Mouse (Mus musculus) limb, embryonic 11.5 days (tissue): ENCODE data around the gene Hist3h2ba. TPM values are rescaled to one million over a fixed set of nuclear protein-coding genes. Genes with fewer than 3 reads are reported as not detected.

Experiments used
- ATAC-seq: fragments of 200-750 bp; cut with Nextera tagmentation; 2 replicates; pipeline ENCODE4 v1.8.0; 2017; ENCODE audit warnings: low read depth; ENCODE audit not compliant: insufficient number of reproducible peaks, low FRiP score, low TSS enrichment
- DNase-seq: peaks from one replicate; pipeline ENCODE4 v3.0.0-alpha.2; 2015; ENCODE audit warnings: low spot score
- H3K27ac ChIP-seq: fragments of 300-500 bp; sonication (generic); replicated peaks from 2 replicates; pipeline ENCODE4 v1.5.1; 2014; ENCODE audit warnings: low read depth, mild to moderate bottlenecking, low read length
- H3K27me3 ChIP-seq: fragments of 300-500 bp; sonication (generic); 2 replicates; pipeline ENCODE4 v1.6.1; 2014; ENCODE audit warnings: mild to moderate bottlenecking, low read length, mixed read lengths; ENCODE audit not compliant: control insufficient read depth, insufficient read depth
- H3K36me3 ChIP-seq: fragments of 300-500 bp; sonication (generic); 2 replicates; pipeline ENCODE4 v1.6.1; 2014; ENCODE audit warnings: mild to moderate bottlenecking, low read length, moderate library complexity, mixed read lengths; ENCODE audit not compliant: control insufficient read depth, insufficient read depth
- H3K4me1 ChIP-seq: fragments of 300-500 bp; sonication (generic); 2 replicates; pipeline ENCODE4 v1.6.1; 2014; ENCODE audit warnings: low read length, mixed read lengths; ENCODE audit not compliant: control insufficient read depth, insufficient read depth
- H3K4me2 ChIP-seq: fragments of 300-500 bp; sonication (generic); 2 replicates; pipeline ENCODE4 v1.6.1; 2014; ENCODE audit warnings: low read depth, mild to moderate bottlenecking, moderate library complexity; ENCODE audit not compliant: severe bottlenecking
- H3K4me3 ChIP-seq: fragments of 300-500 bp; sonication (generic); 2 replicates; pipeline ENCODE4 v1.5.1; 2014; ENCODE audit warnings: low read depth, low read length
- H3K9ac ChIP-seq: fragments of 300-500 bp; sonication (generic); 2 replicates; pipeline ENCODE4 v1.6.1; 2014; ENCODE audit warnings: mild to moderate bottlenecking, low read length
- H3K9me3 ChIP-seq: fragments of 300-500 bp; sonication (generic); 2 replicates; pipeline ENCODE4 v1.6.1; 2016; ENCODE audit warnings: low read length; ENCODE audit not compliant: control insufficient read depth
- WGBS: fragments of 180-500 bp; shearing (Covaris S2); extraction: QIAGEN DNeasy Blood & Tissue Kit; methylation state at CpG from one replicate; pipeline ENCODE4 v1.1.7; 2014; 5-methylcytosine and 5-hydroxymethylcytosine counted together
- polyA plus RNA-seq: library from polyadenylated mRNA; unstranded; fragments of >200 nt; fragmentation: Nextera tagmentation; extraction: Ambion mirVana; gene quantifications from 2 replicates; pipeline ENCODE4 v1.2.1, GENCODE M21; 2014

Hist3h2ba gene
- polyA plus RNA-seq, 1 experiment from 2014 or later: 11.1 TPM

DNA sequence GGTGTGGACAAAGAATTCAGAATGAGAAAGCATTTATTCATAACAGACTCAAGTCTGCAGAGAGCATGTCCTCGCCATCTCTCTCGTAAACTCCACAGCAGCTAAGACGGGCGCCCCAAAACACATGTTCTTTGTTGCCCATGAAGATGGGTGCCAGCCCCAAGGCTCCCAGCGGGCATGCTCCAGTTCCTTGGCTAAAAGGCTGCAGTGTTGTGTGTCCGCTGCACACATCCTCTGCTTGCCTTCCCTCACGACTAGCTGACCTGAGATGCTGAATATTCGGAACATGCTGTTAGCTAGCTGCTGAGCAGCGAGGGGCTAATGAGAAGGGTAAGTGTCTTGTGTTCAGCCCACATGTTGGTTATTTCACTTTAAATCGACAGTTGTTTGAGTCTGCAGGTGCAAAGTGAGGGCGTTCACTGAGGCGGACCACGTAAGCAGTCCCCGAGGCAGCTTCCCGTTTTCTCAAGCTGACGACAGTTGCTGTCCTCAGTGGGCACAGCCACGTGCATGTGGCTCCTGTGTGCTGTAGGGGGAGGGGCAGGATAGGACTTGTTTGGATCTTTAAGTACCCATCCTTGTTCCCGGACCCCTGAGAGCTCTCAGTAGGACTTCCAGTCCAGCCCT lies 33.9 kb downstream of the Hist3h2ba start:
- no peak for ATAC-seq
- H3K9me3 ChIP-seq: no peaks in the 10 kb centered on the region
- no peak overlapping the region for H3K4me2 ChIP-seq
- DNase-seq: no peak
- peaks cover 9% of the 10 kb centered on the region for H3K36me3 ChIP-seq
- no peaks in the 10 kb centered on the region for H3K27me3 ChIP-seq
- peaks cover 16% of the 10 kb centered on the region for H3K4me1 ChIP-seq
- no peak overlapping the region for H3K9ac ChIP-seq
- no peak overlapping the region for H3K4me3 ChIP-seq
- 93% methylated on average over 18 of the region's 18 CpGs for WGBS
- no peak overlapping the region for H3K27ac ChIP-seq

DNA sequence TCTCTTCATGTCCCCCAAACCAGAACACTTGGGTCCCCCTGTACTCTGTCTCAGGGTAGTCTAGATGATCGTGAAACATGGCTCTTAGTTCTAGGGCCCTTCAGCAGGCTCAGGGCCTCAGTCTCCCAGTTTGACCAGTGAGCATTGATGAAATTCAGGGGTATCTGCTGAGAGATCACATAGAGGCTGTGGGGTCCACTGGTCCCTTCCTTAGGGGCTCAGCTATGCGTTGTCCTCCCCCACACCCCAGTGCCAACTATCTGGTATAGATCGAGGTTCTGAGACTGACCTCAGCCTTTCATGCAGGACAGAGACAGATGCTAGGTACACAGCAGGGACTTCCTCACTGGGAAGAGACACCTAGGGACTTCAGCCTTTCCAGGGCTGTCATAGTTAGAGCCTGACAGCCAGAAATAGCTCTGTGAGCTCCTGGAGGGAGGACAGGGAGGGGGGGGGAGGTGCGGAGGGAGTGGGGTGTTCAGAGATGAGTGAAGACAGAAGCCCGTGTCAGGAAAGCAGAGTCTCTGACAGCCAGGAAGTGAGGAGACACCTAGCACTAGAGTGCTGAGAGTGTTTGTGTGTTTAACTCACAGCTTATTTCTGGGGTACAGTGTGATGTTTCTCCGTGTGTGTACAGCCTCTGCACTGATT lies 35.1 kb downstream of the Hist3h2ba start:
- DNase-seq: no peak
- ATAC-seq: no peak
- Histone ChIP-seq H3K36me3 (peaks cover 14% of the 10 kb centered on the region), H3K9me3 (no peaks in the 10 kb centered on the region), H3K4me1 (peaks cover 15% of the 10 kb centered on the region), H3K27me3 (no peaks in the 10 kb centered on the region), H3K4me2 (no peak overlapping the region), H3K4me3 (no peak overlapping the region), H3K9ac (no peak overlapping the region), H3K27ac (no peak overlapping the region)
- 90% methylated on average over 6 of the region's 6 CpGs for WGBS

DNA sequence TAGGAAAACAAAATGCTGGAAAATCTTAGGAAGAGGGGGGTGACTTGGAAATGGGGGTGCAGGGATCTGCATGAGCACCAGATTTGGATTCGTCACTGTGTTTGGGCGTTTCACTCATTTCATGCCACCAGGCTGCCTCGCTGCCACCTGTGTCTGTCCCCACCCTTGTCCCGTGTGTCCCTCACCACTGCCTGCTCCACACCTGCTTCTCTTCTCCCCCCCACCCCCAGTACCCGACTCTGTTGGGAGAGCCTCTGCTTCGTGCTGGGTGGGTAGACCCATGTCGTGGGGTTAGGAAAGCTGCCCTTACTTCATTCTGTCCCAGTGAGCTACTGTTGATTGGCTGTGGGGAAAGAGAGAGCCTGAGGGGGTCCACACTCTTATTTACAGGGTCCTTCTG lies 35.9 kb downstream of the Hist3h2ba start:
- no peaks in the 10 kb centered on the region for H3K9me3 ChIP-seq
- DNase-seq (no peak), ATAC-seq (no peak)
- no peak overlapping the region for H3K4me3 ChIP-seq
- H3K27me3 ChIP-seq: no peaks in the 10 kb centered on the region
- H3K4me2 ChIP-seq: no peak overlapping the region
- peaks cover 7% of the 10 kb centered on the region for H3K4me1 ChIP-seq
- peaks cover 16% of the 10 kb centered on the region for H3K36me3 ChIP-seq
- H3K9ac ChIP-seq: no peak overlapping the region
- no peak overlapping the region for H3K27ac ChIP-seq
- 93% methylated on average over 7 of the region's 7 CpGs for WGBS

DNA sequence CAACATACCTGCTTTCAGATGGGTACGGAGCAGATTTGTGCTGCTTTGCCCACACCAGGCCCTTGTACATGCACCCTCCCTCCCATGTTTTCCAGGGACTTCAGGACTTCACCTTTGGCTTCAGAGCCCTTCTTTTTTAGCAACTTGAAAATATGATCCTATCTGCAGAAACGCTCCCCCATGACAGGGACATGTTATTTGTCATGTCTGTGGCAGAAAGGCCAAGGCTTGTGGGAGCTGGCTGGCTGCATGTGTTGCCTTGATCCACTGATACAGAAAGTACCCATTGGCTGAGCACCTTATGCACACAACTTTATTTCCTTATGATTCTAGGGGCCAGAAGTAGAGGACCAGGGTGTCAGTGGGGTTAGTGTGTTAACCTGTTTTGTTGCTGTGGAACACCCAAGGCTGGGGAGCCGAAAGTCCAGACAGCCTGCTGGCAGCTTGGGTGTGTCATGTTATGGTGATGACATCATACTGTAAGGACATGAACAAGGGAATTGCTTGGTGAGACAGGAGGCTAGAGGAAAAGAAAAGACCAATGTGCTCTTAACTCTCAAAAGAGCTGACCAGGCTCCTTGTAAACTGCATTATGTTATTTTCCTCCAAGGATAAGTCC lies 36.7 kb downstream of the Hist3h2ba start:
- H3K36me3 ChIP-seq: peaks cover 16% of the 10 kb centered on the region
- no peaks in the 10 kb centered on the region for H3K27me3 ChIP-seq
- no peak overlapping the region for H3K27ac ChIP-seq
- H3K4me3 ChIP-seq: no peak overlapping the region
- H3K9me3 ChIP-seq: no peaks in the 10 kb centered on the region
- H3K4me2 ChIP-seq: no peak overlapping the region
- ATAC-seq (no peak), DNase-seq (no peak)
- 93% methylated on average over 3 of the region's 3 CpGs for WGBS
- H3K4me1 ChIP-seq: no peaks in the 10 kb centered on the region
- H3K9ac ChIP-seq: no peak overlapping the region

DNA sequence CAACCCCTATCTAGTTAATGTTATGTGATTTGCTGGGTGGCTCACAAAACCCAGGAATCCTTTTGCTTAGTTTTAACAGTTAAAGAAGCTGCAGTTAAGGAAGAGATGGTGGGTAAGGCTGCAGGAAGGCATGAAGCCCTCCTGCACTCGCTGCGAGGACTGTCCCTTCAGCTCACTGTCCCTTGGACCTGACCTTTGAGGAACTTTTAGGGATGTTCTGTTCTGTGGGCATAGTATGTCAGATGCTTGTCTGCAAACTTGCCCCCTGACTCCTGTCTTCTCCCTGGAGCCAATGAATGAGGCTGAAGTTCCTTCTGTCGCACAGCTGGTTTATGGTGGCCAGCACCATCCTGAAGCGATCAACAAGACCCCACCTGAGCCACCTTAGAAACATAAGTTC lies 40.4 kb downstream of the Hist3h2ba start:
- H3K27ac ChIP-seq: no peak overlapping the region
- no peaks in the 10 kb centered on the region for H3K4me1 ChIP-seq
- H3K36me3 ChIP-seq: peaks cover 14% of the 10 kb centered on the region
- DNase-seq (no peak), ATAC-seq (no peak)
- no peak overlapping the region for H3K9ac ChIP-seq
- peaks cover 5% of the 10 kb centered on the region; the same call in 1 of the 2 replicates for H3K27me3 ChIP-seq
- no peak overlapping the region for H3K4me3 ChIP-seq
- no peak overlapping the region for H3K4me2 ChIP-seq
- H3K9me3 ChIP-seq: no peaks in the 10 kb centered on the region
- WGBS: 93% methylated on average over 4 of the region's 4 CpGs

DNA sequence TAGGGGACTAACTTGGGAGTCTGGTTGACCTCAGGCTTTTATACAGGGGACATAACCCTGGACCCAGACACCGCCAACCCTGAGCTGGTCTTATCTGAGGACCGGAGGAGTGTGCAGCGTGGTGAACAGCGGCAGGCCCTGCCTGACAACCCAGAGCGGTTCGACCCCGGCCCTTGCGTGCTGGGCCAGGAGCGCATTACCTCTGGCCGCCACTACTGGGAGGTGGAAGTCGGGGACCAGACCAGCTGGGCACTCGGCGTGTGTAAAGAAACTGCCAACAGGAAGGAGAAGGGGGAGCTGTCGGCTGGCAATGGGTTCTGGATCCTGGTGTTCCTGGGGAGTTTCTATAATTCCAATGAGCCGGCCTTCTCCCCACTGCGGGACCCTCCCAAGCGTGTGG lies 41.4 kb downstream of the Hist3h2ba start:
- Histone ChIP-seq H3K27me3 (peaks cover 12% of the 10 kb centered on the region), H3K9ac (no peak overlapping the region), H3K9me3 (no peaks in the 10 kb centered on the region), H3K27ac (no peak overlapping the region), H3K36me3 (peaks cover 14% of the 10 kb centered on the region), H3K4me3 (no peak overlapping the region), H3K4me1 (no peaks in the 10 kb centered on the region), H3K4me2 (no peak overlapping the region)
- DNase-seq (no peak), ATAC-seq (no peak)
- WGBS: 91% methylated on average over 17 of the region's 17 CpGs

DNA sequence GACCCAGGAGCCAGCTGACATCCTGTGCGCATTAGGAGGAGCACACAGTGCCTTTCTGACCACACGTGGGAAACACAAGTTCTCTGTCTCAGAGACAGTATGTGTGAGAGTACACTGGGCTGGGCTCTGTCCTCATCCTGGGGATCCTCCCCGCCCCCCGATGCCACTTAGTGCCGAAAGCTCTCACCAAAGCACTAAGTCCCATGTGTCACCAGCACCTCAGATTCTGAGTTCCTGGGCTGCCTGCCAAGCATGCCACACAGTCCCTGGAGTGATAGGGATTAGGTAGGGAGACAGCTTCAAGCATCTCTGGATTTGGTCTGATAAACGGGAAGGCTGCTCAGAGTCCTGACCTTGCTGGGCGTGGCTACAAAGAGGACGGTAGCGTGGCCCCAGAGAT lies 42.1 kb downstream of the Hist3h2ba start:
- WGBS: 89% methylated on average over 9 of the region's 9 CpGs
- H3K4me3 ChIP-seq: no peak overlapping the region
- ATAC-seq: no peak

DNA sequence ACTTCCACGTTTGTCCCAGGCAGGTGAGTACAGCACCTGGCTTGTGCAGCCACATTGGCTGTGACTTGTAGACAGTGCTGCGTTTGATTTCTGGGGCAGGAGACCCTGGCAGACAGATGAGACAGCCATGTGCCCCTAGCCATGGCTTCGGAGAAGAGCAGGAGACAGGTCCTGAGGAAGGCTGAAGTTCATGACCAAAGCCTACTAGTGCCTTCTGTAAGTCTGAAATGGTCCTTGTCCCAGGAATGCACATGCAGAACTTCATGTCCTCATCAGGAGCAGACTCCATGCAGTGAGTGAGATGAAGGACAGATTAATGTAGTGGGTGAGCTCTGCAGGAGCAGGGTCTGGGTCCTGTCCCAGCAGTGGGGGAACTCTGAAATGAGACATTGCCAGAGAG lies 43.2 kb downstream of the Hist3h2ba start:
- ATAC-seq (no peak), DNase-seq (no peak)
- WGBS: 80% methylated on average over 3 of the region's 3 CpGs
- H3K27ac ChIP-seq: no peak overlapping the region
- H3K36me3 ChIP-seq: peaks cover 12% of the 10 kb centered on the region; the same call in 1 of the 2 replicates
- H3K9ac ChIP-seq: no peak overlapping the region
- H3K4me2 ChIP-seq: no peak overlapping the region
- peaks cover 15% of the 10 kb centered on the region for H3K27me3 ChIP-seq
- no peak overlapping the region for H3K4me3 ChIP-seq
- no peaks in the 10 kb centered on the region for H3K4me1 ChIP-seq
- H3K9me3 ChIP-seq: no peaks in the 10 kb centered on the region

More for the DNA sequence above, 42.1 kb downstream of the Hist3h2ba start:
- H3K9me3 ChIP-seq: no peaks in the 10 kb centered on the region
- peaks cover 14% of the 10 kb centered on the region for H3K36me3 ChIP-seq
- no peak overlapping the region for H3K4me2 ChIP-seq
- peaks cover 15% of the 10 kb centered on the region for H3K27me3 ChIP-seq
- no peak overlapping the region for H3K9ac ChIP-seq
- no peaks in the 10 kb centered on the region for H3K4me1 ChIP-seq
- no peak overlapping the region for H3K27ac ChIP-seq
- DNase-seq: no peak
